Mouse (Mus musculus): Measurements from ENCODE around the gene Hspa1a.

Hspa1a gene

DNA sequence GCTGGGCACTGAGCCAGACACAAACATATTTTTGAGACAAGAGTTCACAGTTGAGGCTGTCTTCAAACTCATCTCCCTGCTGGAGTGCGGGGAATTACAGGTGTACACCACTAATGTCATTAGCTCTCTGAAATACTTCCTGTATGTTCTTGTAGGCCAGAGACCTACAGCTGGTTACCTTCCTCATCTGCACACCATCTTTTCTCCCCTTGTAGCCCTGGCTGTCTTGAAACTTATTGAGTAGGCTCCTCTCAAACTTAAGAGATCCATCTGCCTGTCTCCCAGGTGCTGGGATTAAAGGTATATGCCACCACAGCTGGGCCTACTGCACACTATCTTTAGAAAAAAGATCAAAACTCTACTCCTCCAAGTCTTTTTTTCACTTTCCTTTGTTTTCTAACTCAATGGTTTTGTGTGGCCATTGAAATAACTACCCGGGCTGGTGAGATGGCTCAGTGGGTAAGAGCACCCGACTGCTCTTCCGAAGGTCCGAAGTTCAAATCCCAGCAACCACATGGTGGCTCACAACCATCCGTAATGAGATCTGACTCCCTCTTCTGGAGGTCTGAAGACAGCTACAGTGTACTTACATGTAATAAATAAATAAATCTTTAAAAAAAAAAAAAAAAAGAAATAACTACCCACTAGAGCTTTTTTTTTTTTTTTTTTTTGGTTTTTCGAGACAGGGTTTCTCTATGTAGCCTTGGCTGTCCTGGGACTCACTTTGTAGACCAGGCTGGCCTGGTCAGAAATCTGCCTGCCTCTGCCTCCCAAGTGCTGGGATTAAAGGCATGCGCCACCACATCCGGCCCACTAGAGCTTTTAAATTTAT, 23.0 kb downstream of the Hspa1a start:
- peak; percentile 49 for DNase-seq (ENCODE audit: low read depth, low spot score)

DNA sequence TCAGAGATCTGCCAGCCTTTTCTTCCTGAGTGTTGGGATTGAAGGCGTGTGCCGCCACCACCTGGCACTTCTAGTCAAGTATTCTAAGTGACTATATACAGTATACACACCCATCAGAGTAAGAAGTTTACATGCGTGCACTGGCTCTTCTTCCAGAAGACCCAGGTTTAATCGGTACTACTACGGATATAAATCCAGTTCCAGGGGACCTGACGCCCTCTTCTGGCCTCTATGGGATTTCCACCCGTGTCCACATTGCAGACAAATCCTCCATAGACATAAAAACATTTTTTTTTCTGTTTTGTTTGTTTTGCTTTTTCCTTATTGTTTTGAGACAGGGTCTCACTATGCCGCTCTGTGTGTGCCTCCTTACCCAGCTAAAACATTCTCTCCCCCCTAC, 24.4 kb downstream of the Hspa1a start:
- peak; percentile 68 for DNase-seq (ENCODE audit: low read depth, low spot score)

DNA sequence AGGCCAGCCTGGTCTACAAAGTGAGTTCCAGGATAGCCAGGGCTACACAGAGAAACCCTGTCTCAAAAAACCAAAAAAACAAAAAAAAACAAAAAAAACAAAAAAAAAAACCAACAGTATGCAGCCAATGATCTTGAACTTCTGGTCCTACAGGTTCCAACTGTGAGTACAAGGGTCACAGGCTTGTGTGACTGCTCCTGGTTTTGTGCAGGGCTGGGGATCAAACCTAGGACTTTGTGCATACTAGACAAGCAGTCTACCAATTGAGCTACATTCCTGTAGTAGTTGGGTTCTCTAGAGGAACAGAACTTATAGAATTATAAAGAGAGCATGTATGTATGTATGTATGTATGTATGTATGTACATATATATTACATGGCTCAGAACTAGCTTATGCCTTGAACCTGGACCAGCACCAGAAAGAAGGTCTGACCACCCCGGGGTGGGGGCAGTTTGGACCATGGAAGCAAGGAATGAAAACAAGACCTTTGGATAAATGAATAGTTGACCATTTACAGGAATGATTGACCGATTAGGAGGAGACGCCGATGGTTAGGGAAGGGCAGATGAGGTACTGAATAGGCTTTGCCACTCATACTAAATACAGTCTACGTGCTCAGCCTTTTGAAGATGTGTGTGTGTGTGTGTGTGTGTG, 25.3 kb downstream of the Hspa1a start:
- no peak for DNase-seq (ENCODE audit: low read depth, low spot score)

DNA sequence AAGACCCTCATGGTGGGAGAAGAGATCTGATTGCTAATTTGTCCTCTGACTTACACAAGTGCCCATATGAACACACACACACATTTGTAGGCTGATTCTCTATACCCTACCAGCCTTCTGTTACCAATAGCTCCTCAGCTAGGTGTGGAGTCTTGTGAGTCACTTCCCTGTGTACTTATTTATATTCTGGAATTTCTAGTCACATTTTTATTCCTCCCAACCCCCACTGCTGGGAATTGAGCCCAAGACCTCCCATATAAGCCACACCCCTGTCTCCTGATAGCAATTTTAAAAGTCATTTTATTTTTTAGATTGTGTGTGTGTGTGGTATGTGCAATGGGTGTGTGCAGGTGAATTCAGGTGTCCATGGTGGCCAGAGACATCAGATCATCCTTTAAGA, 27.6 kb downstream of the Hspa1a start:
- DNase-seq (ENCODE audit: low read depth, low spot score): no peak

DNA sequence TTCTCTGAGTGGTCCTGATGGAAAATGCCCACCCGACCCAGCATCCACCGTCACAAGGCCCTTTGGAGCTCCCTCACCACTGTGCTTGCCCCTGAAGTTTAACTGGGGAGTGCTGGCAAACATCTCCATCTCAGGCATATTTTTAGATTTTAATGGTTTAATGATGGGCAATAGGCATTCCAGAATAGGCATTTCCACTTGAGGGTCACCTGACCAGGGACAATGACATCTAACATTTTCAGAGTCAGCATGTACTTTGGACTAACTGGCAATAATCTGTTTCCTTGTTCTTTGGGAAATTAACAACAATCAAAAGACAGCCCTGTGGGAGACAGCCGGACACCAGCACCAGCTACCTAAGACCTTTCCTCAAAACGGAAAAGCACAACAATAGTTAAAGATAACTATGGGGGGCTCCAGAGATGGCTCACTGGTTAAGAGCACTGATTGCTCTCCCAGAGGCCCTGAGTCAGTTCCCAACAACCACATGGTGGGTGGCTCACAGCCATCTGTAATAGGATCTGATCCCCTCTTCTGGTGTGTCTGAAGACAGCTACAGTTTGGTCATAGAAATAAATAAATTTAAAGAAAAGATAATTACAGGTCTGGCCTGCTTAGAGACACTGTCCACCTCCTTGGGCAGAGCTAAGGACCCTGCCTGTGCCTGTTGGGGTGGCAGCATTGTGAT, 28.7 kb downstream of the Hspa1a start:
- no peak for DNase-seq (ENCODE audit: low read depth, low spot score)

DNA sequence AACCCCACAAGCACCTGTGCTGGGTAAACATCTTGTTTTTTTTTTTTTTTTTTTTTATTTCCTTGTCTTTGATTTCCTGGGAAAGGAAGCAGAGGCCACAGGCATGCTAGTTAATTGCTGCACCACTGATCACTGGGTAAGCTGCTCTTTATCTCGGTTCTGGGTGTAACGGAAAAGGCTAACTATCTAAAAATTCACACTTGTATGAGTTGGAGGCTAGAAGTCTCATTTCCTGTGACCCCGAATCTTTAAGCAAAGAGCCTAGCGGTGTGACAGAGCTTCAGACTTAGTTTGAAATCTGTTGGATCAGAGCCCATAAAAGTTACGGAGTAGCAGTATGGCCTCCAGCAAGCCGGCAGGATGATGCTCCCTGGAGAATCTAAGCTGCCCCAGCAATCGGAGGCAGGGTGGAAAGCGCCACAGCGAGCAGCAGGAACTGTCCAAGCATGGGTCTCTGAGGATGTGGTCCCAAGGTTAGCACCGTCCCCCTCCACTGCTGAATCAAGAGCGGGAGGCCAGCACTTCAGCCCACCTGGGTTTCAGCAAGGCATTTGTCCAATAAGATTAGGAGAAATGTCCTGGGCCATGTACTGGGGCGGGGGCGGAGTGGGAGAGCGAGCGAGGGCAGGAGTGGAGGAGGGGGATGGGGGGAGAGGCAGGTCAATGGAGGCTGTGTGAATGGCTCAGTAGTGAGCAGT, 30.5 kb downstream of the Hspa1a start:
- peak; percentile 73 for DNase-seq (ENCODE audit: low read depth, low spot score)

DNA sequence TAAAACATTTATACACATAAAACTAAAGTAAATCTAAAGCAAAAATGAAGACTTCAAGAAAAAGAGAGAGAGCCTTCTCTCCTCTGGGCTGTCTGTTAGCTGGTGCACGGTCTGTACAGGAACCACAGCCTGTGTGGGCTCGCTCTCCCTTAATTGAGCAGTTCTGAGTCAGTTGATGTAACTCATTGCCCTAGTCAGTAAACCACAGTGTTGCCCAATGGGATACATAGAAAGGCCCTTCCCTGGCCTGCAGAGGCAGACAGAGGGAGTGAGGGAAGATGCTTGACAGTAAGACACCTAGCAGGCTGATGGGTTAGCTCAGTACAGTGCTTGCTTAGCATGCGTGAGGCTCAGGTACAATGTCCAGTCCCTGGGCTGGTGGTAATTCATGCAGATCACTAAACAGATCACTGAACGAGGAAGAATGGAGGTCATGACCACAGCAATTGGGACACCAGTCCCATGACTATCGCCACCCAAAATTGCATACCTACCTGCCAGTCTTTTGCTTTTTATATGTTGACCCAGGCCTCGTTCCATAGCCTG, 33.9 kb downstream of the Hspa1a start:
- DNase-seq (ENCODE audit: low read depth, low spot score): no peak

DNA sequence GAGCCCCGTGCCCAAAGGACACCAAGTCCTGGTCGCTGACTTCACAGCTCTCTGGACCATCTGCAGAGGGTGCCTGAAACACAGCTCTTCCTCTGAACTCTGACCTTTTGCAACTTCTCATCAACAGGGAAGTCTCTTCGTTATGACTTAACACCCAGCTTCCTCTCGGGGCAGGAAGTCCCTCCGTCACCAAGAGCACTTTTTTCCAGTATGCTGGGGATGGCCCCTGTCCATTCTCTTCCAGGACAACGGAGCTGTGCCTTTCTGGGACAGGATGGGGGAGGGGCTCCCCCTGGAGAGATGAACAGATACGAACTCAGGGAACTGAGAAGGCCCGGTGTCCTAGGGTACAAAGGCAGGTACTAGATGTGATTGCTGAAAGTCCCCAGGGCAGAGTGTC, 37.1 kb downstream of the Hspa1a start:
- no peak for DNase-seq (ENCODE audit: low read depth, low spot score)

DNA sequence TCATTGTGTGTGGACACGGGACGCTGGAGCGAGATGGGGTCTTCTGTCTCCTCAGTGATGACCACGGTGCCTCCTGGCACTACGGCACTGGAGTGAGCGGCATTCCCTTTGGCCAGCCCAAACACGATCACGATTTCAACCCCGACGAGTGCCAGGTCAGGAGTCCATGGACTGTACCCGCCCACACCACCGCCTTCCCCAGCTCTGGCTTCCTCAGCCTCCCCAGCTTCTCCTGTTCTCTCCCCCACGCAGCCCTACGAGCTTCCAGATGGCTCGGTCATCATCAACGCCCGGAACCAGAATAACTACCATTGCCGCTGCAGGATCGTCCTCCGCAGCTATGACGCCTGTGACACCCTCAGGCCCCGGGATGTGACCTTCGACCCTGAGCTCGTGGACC, 37.9 kb downstream of the Hspa1a start:
- DNase-seq (ENCODE audit: low read depth, low spot score): no peak

DNA sequence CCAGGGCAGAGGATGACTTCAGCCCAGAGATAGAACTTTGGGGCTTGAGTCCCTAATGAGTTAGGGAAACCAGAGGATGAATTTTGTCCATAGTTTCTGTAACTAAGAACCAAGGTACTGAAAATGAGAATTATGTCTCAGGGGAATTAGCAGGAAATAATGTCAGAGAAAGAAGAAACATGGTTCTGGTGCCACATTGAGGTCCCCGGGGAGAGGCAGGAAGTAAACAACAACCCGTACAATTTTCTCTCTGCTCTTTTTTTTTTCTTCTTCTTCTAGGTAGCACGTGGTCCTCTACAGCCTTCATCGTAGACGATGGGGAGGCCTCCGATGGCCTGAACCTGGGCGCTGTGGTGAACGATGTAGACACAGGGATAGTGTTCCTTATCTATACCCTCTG, 39.7 kb downstream of the Hspa1a start:
- DNase-seq (ENCODE audit: low read depth, low spot score): no peak

DNA sequence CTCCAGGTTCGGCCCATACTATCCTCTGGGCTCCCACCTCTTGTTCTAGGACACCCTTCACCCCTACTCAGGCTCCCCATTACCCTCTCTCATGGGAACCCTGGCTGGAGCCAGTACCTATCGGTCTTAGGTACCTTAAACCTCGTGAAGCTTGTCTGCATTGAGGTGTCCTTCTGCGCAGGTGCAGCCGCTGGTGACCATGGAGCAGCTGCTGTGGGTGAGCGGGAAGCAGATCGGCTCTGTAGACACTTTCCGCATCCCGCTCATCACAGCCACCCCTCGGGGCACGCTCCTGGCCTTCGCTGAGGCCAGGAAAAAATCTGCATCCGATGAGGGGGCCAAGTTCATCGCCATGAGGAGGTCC, 40.2 kb downstream of the Hspa1a start:
- DNase-seq (ENCODE audit: low read depth, low spot score): no peak

DNA sequence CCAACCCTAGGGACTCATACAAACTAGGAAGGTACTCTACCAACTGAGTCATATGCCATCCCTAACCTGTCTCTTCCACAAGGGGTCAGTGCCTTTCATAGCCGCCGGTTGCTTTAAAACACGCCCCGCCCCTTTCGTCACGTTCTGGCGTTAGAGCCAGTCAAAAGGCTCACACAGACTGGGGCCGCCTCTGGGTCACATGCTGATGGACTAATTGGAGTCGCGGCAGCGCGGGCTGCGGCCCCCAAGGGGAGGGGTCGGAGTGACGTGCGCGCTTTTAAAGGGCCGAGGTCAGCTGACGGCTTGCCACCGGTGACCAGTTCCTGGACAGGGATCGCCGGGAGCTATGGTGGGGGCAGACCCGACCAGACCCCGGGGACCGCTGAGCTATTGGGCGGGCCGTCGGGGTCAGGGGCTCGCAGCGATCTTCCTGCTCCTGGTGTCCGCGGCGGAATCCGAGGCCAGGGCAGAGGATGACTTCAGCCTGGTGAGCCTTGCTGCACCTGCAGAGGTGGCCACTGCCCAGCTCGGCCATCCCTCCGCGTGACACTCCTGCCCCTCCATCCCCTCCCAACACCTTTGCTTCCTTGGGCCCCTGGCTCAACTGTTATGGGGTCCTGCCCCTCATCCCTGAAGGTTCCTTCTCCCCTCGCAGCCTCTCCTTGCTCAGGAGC, 40.8 kb downstream of the Hspa1a start, which contains the start of gene Neu1:
Gene Neu1, plus strand, starts transcription at position 193 of the 674 bp plus-strand sequence.
- DNase-seq (ENCODE audit: low read depth, low spot score): peak; percentile 98

DNA sequence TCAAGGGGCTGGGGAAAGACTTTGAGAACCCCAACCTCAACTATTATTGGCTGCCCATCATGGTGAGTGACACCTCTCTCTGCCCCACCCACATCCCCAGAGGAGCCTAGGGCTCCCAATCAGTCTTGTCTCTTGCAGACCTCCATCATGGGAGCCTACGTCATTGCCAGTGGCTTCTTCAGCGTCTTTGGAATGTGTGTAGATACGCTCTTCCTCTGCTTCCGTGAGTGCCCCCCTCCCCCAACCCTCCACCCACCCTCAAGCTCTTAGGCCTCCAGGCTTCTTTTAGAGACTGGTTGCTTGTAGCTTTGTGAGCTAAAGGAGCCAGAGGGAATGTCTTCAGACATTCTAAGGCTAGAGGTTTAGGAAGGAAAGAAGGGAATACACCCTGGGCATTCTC, 43.1 kb downstream of the Hspa1a start:
- DNase-seq (ENCODE audit: low read depth, low spot score): peak; percentile 70

DNA sequence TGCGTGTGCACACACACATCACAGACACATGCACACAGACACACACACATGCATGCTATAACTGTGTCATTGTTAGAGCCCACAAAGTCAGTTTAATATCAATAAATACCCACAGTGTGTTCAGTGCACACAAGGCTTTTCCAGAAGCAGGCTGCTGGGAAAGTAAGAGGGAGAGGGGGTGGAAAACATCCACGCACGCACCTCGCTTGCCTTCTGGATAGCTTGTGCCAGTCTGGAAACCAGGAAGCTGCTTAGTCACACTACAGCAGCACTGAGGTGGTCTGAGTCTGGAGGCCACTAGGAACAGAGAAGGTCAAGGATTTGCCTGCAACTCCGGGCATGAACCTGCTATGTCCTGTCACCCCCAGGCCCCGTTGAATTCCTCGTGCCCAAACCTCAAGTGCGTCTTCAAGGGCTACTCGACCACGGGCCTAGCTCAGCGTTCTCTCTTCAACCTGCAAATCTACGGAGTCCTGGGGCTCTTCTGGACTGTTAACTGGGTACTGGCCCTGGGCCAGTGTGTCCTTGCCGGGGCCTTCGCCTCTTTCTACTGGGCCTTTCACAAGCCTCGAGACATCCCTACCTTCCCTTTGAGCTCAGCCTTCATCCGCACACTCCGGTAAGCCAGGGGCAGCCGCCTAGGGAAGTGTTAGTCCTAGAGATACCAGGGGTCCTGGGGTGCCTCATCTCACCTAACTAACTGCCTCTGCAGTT, 44.5 kb downstream of the Hspa1a start:
- no peak for DNase-seq (ENCODE audit: low read depth, low spot score)

DNA sequence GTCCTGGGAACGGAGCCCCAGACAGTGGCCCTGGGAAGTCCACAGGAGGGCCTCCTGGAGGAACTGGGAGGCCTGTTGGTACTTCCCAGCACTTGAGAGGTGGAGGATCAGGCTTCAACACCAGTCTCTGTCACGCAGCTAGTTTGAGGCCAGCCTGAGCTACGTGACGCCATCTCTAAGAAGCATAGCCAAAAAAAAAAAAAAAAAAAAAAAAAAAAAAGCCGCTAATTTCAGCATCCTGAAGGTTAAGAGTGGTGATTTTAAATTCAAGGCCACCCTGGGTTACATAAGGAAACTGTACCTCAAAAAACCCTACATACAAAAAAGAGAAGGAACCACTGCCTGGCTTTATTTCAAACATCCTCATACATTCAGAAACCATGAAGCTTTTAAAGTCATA, 47.7 kb downstream of the Hspa1a start:
- DNase-seq (ENCODE audit: low read depth, low spot score): no peak

DNA sequence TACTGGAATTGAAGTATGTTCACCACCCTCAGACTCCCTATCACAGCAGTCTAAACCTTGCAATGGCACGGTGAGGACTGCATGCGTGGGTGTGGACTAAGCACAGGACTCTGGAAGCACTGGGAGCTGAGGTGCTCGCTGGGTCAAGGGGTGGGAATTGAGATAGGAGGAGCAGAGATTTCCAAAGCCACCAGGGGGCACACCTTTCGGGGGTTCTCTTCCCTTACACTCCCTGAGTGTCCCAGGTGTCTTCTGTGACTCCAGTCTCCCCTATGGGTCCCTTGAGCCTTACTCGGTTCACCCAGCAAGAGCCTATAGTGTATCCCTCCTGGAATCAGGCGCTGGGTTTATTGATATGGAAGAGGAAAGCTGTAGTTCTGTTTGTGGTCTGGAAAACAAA, 49.0 kb downstream of the Hspa1a start:
- DNase-seq (ENCODE audit: low read depth, low spot score): peak; percentile 50

Data from ES-CJ7 (cell line).